Mouse (Mus musculus) heart, adult 8-10 months (tissue): ENCODE data around the gene Tjp2. TPM values are rescaled to one million over a fixed set of nuclear protein-coding genes. Genes with fewer than 3 reads are reported as not detected.
"Not testable (repeated sequence)": the region's sequence is repeated elsewhere in the genome, so short reads cannot be mapped to it uniquely, and the experiment has no call there.

Source experiments
- DNase-seq: peaks from one replicate; pipeline ENCODE4 v3.0.0; 2022; ENCODE audit warnings: low spot score
- total RNA-seq, 4 experiments: library from RNA; stranded (reverse); gene quantifications; 2 replicates each; pipeline ENCODE4 v1.2.4; 2022

The Tjp2 gene
- 10 to 100 TPM; 15.8 to 17.4 (median 17.0) TPM for total RNA-seq

DNA sequence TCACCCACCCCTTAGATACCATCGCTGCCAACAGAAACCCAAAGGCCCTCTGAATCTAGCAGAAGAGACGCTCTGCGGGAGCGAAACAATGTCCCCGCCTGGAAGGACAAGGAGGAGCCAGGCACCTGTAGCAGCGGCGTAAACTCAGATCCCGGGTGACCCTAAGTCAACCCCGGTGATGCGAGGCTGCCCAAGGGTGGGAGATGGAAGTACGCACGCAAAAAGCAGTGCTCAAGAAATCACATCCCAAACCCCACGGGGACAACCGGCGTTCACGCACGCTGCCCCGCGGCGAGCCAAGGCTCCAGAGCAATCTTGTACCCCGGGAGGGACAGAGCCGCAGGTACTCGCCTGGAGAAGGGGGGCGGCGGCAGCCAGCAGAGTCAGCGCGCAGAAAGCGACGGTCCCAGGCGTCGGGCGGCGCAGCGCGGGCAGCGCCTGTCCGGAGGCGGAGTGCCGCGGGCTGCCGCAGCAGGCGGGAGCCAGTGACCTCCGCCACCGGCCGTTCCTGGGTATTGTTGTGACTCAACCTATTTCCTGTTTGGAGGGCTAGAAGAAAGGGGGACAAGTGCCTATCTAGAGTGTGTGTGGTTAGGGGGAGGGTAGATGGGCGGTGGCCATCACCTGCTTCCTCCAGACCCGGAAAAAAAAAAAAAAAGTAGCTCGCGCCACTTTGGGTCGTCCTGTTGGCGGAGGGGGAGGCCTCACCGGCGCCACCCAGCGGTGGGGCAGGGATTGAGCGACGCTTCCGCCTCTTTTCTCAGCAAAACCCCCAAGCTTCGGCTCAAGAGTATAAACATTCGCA lies at the start of gene Tjp2:
Tjp2 (minus strand) TSS at position 531 of the 805 bp plus-strand sequence.
- DNase-seq, result peak; percentile 64

GRCm38 (mm10) chr19:24274281-24274680 lies 49.5 kb upstream of the Tjp2 start:
- no peak for DNase-seq

GRCm38 (mm10) chr19:24271746-24272426 lies 47.1 kb upstream of the Tjp2 start:
- peak; percentile 80 for DNase-seq

DNA sequence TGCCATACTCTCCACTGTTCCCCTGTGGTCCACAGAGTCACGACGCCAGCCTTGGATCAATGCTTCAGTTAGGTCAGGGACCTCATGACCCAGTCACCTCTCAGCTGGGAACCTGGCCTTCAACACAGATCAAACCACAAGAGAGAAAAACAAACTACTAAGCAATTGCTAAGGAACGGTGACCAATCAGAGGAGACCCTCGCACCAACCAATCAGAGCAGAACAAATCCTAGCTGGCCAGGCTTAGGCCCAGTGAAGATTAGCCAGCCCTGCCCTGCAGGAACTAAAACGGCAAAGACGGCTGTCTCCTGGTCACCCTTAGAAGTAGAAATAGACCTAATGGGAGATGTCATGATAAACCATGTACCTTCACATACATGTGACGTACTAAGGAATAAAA lies 46.5 kb upstream of the Tjp2 start:
- DNase-seq, result peak; percentile 40

DNA sequence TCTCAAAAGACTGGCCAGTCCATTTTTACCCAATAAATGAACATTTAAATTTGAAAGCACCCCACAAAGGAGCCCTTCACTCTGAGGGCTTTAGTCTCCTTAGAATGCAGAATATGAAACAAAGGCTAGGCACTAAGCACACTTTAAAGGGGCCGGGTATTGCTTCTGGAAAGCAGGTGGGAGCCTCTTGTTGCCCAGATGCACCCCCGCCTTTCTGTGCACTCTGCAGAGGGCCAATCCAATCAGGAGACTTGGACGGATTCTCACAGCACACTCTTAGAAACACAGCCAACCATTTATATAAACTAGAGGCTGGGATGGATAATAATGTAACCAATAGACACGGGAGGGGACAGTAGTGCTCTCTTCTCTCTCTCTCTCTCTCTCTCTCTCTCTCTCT lies 43.7 kb upstream of the Tjp2 start:
- DNase-seq, result no peak

- no peak for DNase-seq
Measured at GRCm38 (mm10) chr19:24266046-24266830, 41.4 kb upstream of the Tjp2 start.

DNA sequence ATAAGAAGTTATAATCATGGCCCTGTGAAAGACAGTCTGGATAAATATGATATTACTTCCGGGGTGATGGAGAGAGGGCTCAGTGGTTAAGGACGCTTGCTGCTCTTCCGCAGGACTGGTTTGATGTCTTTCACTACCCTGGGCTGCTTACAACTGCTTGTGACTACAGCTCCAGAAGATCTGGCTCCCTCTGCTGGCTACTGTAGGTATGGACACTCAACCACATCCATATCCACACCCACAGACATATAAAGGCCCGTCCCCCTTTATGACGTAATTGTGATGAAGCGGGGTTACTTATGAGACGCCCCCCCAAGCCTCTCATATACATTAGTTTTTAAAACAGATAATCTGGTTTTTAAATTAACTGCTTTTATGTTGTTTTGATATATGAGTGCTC lies 40.2 kb upstream of the Tjp2 start:
- peak; percentile 80 for DNase-seq

GRCm38 (mm10) chr19:24262736-24263135 lies 37.9 kb upstream of the Tjp2 start:
- no peak for DNase-seq

GRCm38 (mm10) chr19:24259390-24260351 lies 34.8 kb upstream of the Tjp2 start:
- no peak for DNase-seq

DNA sequence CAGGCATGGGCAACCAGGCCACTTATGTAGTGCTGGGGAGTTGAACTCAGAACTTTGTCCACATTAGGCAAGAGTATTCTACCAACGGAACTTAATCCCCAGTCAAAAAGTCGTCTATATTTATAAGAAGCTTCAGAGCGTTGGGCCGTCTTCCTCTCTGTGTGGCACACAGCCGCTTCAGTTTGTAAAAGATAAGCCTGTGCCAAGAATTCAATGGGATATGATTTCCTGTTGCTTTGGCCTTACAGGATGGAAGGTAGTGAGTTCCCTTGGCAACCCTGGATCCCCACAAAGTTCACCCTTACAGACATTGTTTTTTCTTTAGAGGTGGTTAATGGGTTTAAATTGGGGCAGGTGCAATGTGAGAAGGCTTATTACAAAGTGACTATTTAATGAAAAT lies 33.5 kb upstream of the Tjp2 start:
- peak; percentile 36 for DNase-seq

GRCm38 (mm10) chr19:24257962-24258361 lies 33.1 kb upstream of the Tjp2 start:
- no peak for DNase-seq

- DNase-seq, result no peak
Measured at GRCm38 (mm10) chr19:24253657-24254260, 28.9 kb upstream of the Tjp2 start.

- peak; percentile 57 for DNase-seq
Measured at GRCm38 (mm10) chr19:24251869-24252268, 27.0 kb upstream of the Tjp2 start.

GRCm38 (mm10) chr19:24243340-24243739 lies 18.5 kb upstream of the Tjp2 start:
- DNase-seq, result no peak

GRCm38 (mm10) chr19:24241799-24242546 lies 17.1 kb upstream of the Tjp2 start:
- no peak for DNase-seq

DNA sequence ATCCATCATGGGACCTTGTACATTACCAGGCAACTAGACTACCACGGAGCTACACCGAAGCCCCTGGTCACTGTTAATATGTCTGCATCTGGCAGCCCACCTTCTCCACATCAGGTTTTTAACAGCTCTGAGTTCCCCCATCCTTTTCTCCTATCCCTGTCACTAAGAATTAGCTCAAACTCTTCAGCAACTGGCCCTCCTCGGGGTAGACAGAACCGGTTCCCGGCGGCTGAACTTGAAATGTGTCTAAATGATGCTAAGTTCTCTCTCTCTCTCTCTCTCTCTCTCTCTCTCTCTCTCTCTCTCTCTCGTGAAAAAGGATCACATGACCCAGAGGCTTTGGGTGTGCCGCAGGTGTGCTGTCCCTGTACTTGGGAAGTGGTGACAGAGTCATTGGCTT lies 16.4 kb upstream of the Tjp2 start:
- no peak for DNase-seq

GRCm38 (mm10) chr19:24238011-24238410 lies 13.2 kb upstream of the Tjp2 start:
- no peak for DNase-seq

GRCm38 (mm10) chr19:24232356-24232755 lies 7.5 kb upstream of the Tjp2 start:
- not testable (repeated sequence) for DNase-seq

DNA sequence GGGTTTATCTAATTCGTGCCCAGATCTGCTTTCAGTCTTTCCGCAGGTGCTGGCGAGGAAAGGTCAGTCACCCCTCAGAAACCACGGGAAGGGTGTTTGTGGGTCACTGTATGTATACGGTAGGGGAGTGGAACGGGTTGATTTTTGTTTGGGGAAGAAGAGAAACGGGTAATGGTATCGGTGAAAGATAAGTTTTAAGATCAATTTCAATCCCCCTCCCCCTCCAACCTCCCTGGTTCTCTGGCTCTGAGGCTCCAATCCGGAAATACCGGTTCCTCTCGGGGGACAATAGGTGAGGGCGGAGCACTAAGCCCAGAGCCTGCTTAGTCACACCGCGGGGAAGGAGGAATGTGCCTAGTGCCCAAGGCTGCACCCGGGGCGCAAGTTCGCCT lies 471 bp upstream of the Tjp2 start:
- peak; percentile 65 for DNase-seq

DNA sequence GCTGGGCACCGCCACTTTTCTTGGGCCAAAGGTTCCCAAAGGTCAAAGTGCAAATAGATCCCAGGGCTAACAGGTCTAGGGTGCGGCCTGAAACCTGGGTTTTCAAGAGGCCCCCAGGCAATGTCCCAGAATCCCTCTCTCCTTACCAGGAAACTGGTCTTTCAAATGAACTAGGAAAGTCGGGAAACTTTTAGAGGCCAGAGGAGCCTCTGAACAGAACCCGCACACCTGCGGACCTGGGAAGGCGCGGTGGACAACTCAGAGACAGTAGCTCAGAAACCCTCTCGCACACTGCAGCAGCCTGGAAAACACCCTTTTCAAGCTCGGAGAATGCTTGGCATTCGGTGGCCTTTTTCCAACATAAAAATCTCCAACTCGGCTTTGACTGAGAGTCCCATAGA lies 979 bp downstream of the Tjp2 start:
- peak; percentile 10 for DNase-seq
